ENCODE assay signal across 9 mouse cellular contexts in the genomic region with DNA sequence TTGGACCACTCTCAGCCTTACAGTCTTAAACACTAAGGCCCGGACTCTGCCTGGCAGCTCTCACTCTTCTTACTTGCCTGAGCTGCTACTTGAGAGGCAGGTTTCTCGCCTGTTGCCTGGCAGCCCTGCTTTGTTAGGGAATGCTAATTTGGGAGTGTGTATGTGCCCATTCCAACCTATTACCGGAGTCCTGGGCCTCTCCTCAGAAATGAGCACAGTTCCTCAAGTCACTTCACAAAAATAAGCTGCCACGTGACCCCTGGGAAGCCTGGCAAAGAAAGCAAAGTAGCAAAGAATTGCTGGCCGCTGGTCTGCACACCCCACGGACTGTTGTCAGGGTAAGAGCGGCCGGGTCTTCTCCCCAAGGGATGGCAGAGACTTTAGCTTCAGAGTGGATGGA. TPM values are rescaled to one million over a fixed set of nuclear protein-coding genes. Genes with fewer than 3 reads are reported as not detected.
DNase-seq lines count a peak whose midpoint lies in the region; ATAC-seq and TF ChIP-seq lines count a peak whose summit lies in the region.
"Had no signal": no experiment of that assay in that cellular context is flagged by ENCODE, and none has a peak within 500 bp of the region (broad histone marks: within the 10 kb centered on the region; RNA-seq: fewer than 3 reads in every experiment).

No protein-coding gene starts in this region.

- H3K36me3 ChIP-seq in forebrain, embryonic 15.5 days: no peaks in the 10 kb centered on the region
- no peaks in the 10 kb centered on the region for H3K36me3 ChIP-seq in midbrain, embryonic 12.5 days

- peaks cover 53% of the 10 kb centered on the region for H3K4me1 ChIP-seq in forebrain, embryonic 15.5 days
- peaks cover 35% of the 10 kb centered on the region for H3K4me1 ChIP-seq in midbrain, embryonic 12.5 days

- TF ChIP-seq CTCF in gastrocnemius, adult 2 months (IDR thresholded peaks at IDR 0.05): no peak
- TF ChIP-seq CTCF in left cerebral cortex, adult 2 months (IDR thresholded peaks at IDR 0.05): no peak

- no peak overlapping the region for H3K4me3 ChIP-seq in gastrocnemius, adult 2 months
- no peak overlapping the region for H3K4me3 ChIP-seq in left cerebral cortex, adult 2 months
- H3K4me3 ChIP-seq in forebrain, embryonic 15.5 days: no peak overlapping the region
- no peak overlapping the region for H3K4me3 ChIP-seq in midbrain, embryonic 12.5 days
- H3K4me3 ChIP-seq: megakaryocyte, embryonic 14.5 days had no signal

- peak; percentile 42 for DNase-seq in gastrocnemius, adult 2 months
- no peak for DNase-seq in gastrocnemius, postnatal 25 days
- no peak for DNase-seq in left cerebral cortex, adult 2 months (ENCODE audit: extremely low spot score in 1 of 2, low spot score in 2 of 2)
- no peak for DNase-seq in left cerebral cortex, postnatal 10 days (ENCODE audit: extremely low spot score in 1 of 2, low spot score in 2 of 2)
- no peak for DNase-seq in Muller cell, postnatal 12 days (ENCODE audit: inconsistent ontology term)

- intact Hi-C loops in gastrocnemius, adult 2 months (cut with DNase I): no loop called here
- intact Hi-C loops in left cerebral cortex, adult 2 months (cut with DNase I): no loop called here
- intact Hi-C loops in left cerebral cortex, postnatal 10 days (cut with DNase I): no loop called here

- no peak overlapping the region for H3K4me2 ChIP-seq in forebrain, embryonic 15.5 days (replicated peaks)
- H3K4me2 ChIP-seq in midbrain, embryonic 12.5 days (replicated peaks): no peak overlapping the region

- H3K9ac ChIP-seq in forebrain, embryonic 15.5 days (replicated peaks): no peak overlapping the region
- H3K9ac ChIP-seq in midbrain, embryonic 12.5 days (replicated peaks): no peak overlapping the region

- H3K9me3 ChIP-seq in forebrain, embryonic 15.5 days: no peaks in the 10 kb centered on the region
- no peaks in the 10 kb centered on the region for H3K9me3 ChIP-seq in midbrain, embryonic 12.5 days
- H3K9me3 ChIP-seq: megakaryocyte, embryonic 14.5 days had no signal

- peak; percentile 45 for ATAC-seq in forebrain, embryonic 15.5 days (replicated peaks)
- peak; percentile 44; the same call in 1 of the 2 replicates for ATAC-seq in midbrain, embryonic 12.5 days (ENCODE audit: low FRiP score, low read depth)
- ATAC-seq in megakaryocyte-erythroid progenitor cell, adult 5-6 weeks (replicated peaks; ENCODE audit: low FRiP score, low TSS enrichment, poor library complexity, severe bottlenecking): no peak

- 8% methylated on average over 8 of the region's 8 CpGs for WGBS in forebrain, embryonic 15.5 days
- 41% methylated on average over 8 of the region's 8 CpGs for WGBS in midbrain, embryonic 12.5 days

- H3K27me3 ChIP-seq in forebrain, embryonic 15.5 days: no peaks in the 10 kb centered on the region
- no peaks in the 10 kb centered on the region for H3K27me3 ChIP-seq in midbrain, embryonic 12.5 days
- H3K27me3 ChIP-seq: megakaryocyte, embryonic 14.5 days had no signal

- peak overlapping the region; percentile 68 for H3K27ac ChIP-seq in gastrocnemius, adult 2 months
- peak overlapping the region; percentile 62 for H3K27ac ChIP-seq in left cerebral cortex, adult 2 months
- H3K27ac ChIP-seq in forebrain, embryonic 15.5 days (replicated peaks): peak overlapping the region; percentile 79
- no peak overlapping the region for H3K27ac ChIP-seq in midbrain, embryonic 12.5 days (replicated peaks)

RNA-seq across cellular contexts. Expression of a gene that starts 47.5 kb away (rescaled TPM):
- total RNA-seq in gastrocnemius, adult 2 months (2021): 10 to 100 TPM; 11.7 to 14.2 TPM
- 10 to 100 TPM; 13.5 to 16.6 TPM for total RNA-seq in gastrocnemius, postnatal 25 days (2021)
- 10 to 100 TPM in 1 of 2 experiments, 1 to 10 TPM in 1; 8.6 to 11.9 TPM for total RNA-seq in left cerebral cortex, adult 2 months (2021)
- total RNA-seq in left cerebral cortex, postnatal 10 days (2021): 10 to 100 TPM; 10.6 to 13.9 TPM
- polyA plus RNA-seq in forebrain, embryonic 15.5 days (2015; fragmentation: Nextera tagmentation; extraction: Ambion mirVana): 6.2 and 7.9 TPM in 2 replicates
- 10.8 and 11.3 TPM in 2 replicates for polyA plus RNA-seq in midbrain, embryonic 12.5 days (2016; fragmentation: Nextera tagmentation; extraction: Ambion mirVana)
- 8.7 and 8.9 TPM in 2 replicates for total RNA-seq in megakaryocyte-erythroid progenitor cell, adult 5-6 weeks (2014; fragmentation: Nextera tagmentation)
- total RNA-seq in megakaryocyte-erythroid progenitor cell, adult 5-6 weeks (2017): 6.8 and 7.2 TPM in 2 replicates
